Mouse (Mus musculus) embryonic stem cell, embryonic (primary cell): ENCODE measurements at regions not wholly inside any gene's neighbourhood (a gene's known extent, or its start where the extent isn't known, plus 50 kb on each side); places are given as distances from the start of the nearest gene placed in this dataset.

Experiments
- CTCF ChIA-PET, 4 experiments: fragments of 300-600 bp in 2 of 4; fragments of 350-600 bp in 2 of 4; sonication (Branson Sonifier 250); formaldehyde crosslinking; loops; one replicate each; lab custom pipeline; 2022; ENCODE audit warnings: inconsistent platforms in 2 of 4; lab: Charles Lee
- POLR2A ChIA-PET, 4 experiments: fragments of 300-600 bp in 2 of 4; fragments of 350-600 bp in 2 of 4; sonication (Branson Sonifier 250); formaldehyde crosslinking; loops; one replicate each; lab custom pipeline; 2022; ENCODE audit warnings: antibody characterized with exemption in 4 of 4, inconsistent platforms in 1 of 4; lab: Charles Lee

GRCm38 (mm10) chr13:110907319-110907955 is 347.4 kb upstream of the Actbl2 start:
- ChIA-PET POLR2A (no interaction called here), CTCF (no interaction called here)

- ChIA-PET CTCF (no interaction called here), POLR2A (no interaction called here)
Measured at GRCm38 (mm10) chr13:110911866-110912265, 342.9 kb upstream of the Actbl2 start.

- ChIA-PET CTCF (no interaction called here), POLR2A (interaction anchor here in 1 of 4 experiments (0.7 kb wide), 1 partner anchor 109 kb away, joined by 4 read pairs; no protein-coding TSS in a partner anchor)
Measured at GRCm38 (mm10) chr13:110913177-110913576, 341.6 kb upstream of the Actbl2 start.

GRCm38 (mm10) chr13:110913687-110914086 is 341.1 kb upstream of the Actbl2 start:
- POLR2A ChIA-PET = no interaction called here
- CTCF ChIA-PET = no interaction called here

GRCm38 (mm10) chr13:110915161-110915560 is 339.7 kb upstream of the Actbl2 start:
- POLR2A ChIA-PET = no interaction called here
- CTCF ChIA-PET = no interaction called here

- POLR2A ChIA-PET = no interaction called here
- CTCF ChIA-PET = no interaction called here
Measured at GRCm38 (mm10) chr13:110923936-110924335, 330.9 kb upstream of the Actbl2 start.

GRCm38 (mm10) chr13:110924897-110925296 is 329.9 kb upstream of the Actbl2 start:
- CTCF ChIA-PET = no interaction called here
- POLR2A ChIA-PET = no interaction called here

GRCm38 (mm10) chr13:110928143-110928542 is 326.7 kb upstream of the Actbl2 start:
- POLR2A ChIA-PET = no interaction called here

GRCm38 (mm10) chr13:110928894-110929293 is 325.9 kb upstream of the Actbl2 start:
- CTCF ChIA-PET = no interaction called here
- POLR2A ChIA-PET = no interaction called here

More at GRCm38 (mm10) chr13:110928143-110928542, 326.7 kb upstream of the Actbl2 start:
- CTCF ChIA-PET = no interaction called here

GRCm38 (mm10) chr13:110929579-110929978 is 325.2 kb upstream of the Actbl2 start:
- ChIA-PET CTCF (no interaction called here), POLR2A (no interaction called here)

GRCm38 (mm10) chr13:110941587-110941986 is 313.2 kb upstream of the Actbl2 start:
- CTCF ChIA-PET = no interaction called here

GRCm38 (mm10) chr13:110942986-110943644 is 311.7 kb upstream of the Actbl2 start:
- CTCF ChIA-PET = no interaction called here
- POLR2A ChIA-PET = no interaction called here

More at GRCm38 (mm10) chr13:110941587-110941986, 313.2 kb upstream of the Actbl2 start:
- POLR2A ChIA-PET = no interaction called here

- ChIA-PET CTCF (no interaction called here), POLR2A (no interaction called here)
Measured at GRCm38 (mm10) chr13:110944061-110944460, 310.8 kb upstream of the Actbl2 start.

GRCm38 (mm10) chr13:110944683-110945082 is 310.1 kb upstream of the Actbl2 start:
- POLR2A ChIA-PET = interaction anchor here in 1 of 4 experiments (0.6 kb wide), 1 partner anchor 553 kb away, joined by 4 read pairs; no protein-coding TSS in a partner anchor
- CTCF ChIA-PET = no interaction called here

GRCm38 (mm10) chr13:110960212-110960611 is 294.6 kb upstream of the Actbl2 start:
- ChIA-PET CTCF (interaction anchor here in 2 of 4 experiments (0.5 to 0.7 kb wide), 3 partner anchors 108 to 569 kb away, joined by 3 read pairs; no protein-coding TSS in a partner anchor), POLR2A (no interaction called here)

- CTCF ChIA-PET = interaction anchor here in 3 of 4 experiments (0.6 to 2.5 kb wide), 6 partner anchors 54 to 584 kb away, joined by 3 to 11 read pairs (median 5); partner anchors contain the start of gene Plk2 (in 1 of the 3)
- POLR2A ChIA-PET = interaction anchor here in 3 of 4 experiments (1.4 to 2.0 kb wide), 3 partner anchors 572 to 573 kb away, joined by 5 to 11 read pairs (median 7); partner anchors contain the start of gene Plk2 (in 2 of the 3)
Measured at GRCm38 (mm10) chr13:110967109-110967508, 287.7 kb upstream of the Actbl2 start.

- ChIA-PET CTCF (interaction anchor here in 3 of 4 experiments (0.8 to 2.5 kb wide), 7 partner anchors 443 to 585 kb away, joined by 3 to 11 read pairs (median 6); partner anchors contain the start of gene Plk2 (in 2 of the 3)), POLR2A (interaction anchor here in 3 of 4 experiments (0.8 to 2.0 kb wide), 7 partner anchors 573 to 576 kb away, joined by 3 to 11 read pairs (median 5); partner anchors contain the start of gene Plk2 (in 2 of the 3))
Measured at GRCm38 (mm10) chr13:110967626-110968506, 286.9 kb upstream of the Actbl2 start.

- CTCF ChIA-PET = interaction anchor here (0.6 to 2.5 kb wide), 8 partner anchors 86 to 586 kb away, joined by 3 to 11 read pairs (median 6); partner anchors contain the start of gene Plk2 (in 2 of the 4)
- POLR2A ChIA-PET = interaction anchor here in 3 of 4 experiments (1.2 to 2.0 kb wide), 4 partner anchors 573 to 576 kb away, joined by 3 to 8 read pairs (median 6); partner anchors contain the start of gene Plk2 (in 2 of the 3)
Measured at GRCm38 (mm10) chr13:110968507-110968905, 286.3 kb upstream of the Actbl2 start.

- ChIA-PET POLR2A (interaction anchor here in 1 of 4 experiments (0.7 kb wide), 1 partner anchor 278 kb away, joined by 4 read pairs; no protein-coding TSS in a partner anchor), CTCF (no interaction called here)
Measured at GRCm38 (mm10) chr13:110977379-110977778, 277.4 kb upstream of the Actbl2 start.
